Mouse (Mus musculus) forebrain, embryonic 12.5 days (tissue): ENCODE results near the gene B3gnt7. TPM values are rescaled to one million over a fixed set of nuclear protein-coding genes. Genes with fewer than 3 reads are reported as not detected.

Source experiments
- ATAC-seq: fragments of 200-750 bp; cut with Nextera tagmentation; 2 replicates; pipeline ENCODE4 v1.8.0; 2017; ENCODE audit warnings: moderate TSS enrichment; ENCODE audit not compliant: low FRiP score
- H3K27ac ChIP-seq: fragments of 300-500 bp; sonication (generic); 2 replicates; pipeline ENCODE4 v1.5.1; 2016; ENCODE audit warnings: mild to moderate bottlenecking
- H3K27me3 ChIP-seq: fragments of 300-500 bp; sonication (generic); 2 replicates; pipeline ENCODE4 v1.6.1; 2016; ENCODE audit warnings: mild to moderate bottlenecking
- H3K36me3 ChIP-seq: fragments of 300-500 bp; sonication (generic); replicated peaks from 2 replicates; pipeline ENCODE4 v1.6.1; 2016; ENCODE audit warnings: mild to moderate bottlenecking
- H3K4me1 ChIP-seq: fragments of 300-500 bp; sonication (generic); 2 replicates; pipeline ENCODE4 v1.6.1; 2016
- H3K4me2 ChIP-seq: fragments of 300-500 bp; sonication (generic); 2 replicates; pipeline ENCODE4 v1.6.1; 2016; ENCODE audit warnings: mild to moderate bottlenecking, moderate library complexity
- H3K4me3 ChIP-seq: fragments of 300-500 bp; sonication (generic); replicated peaks from 2 replicates; pipeline ENCODE4 v1.5.1; 2016; ENCODE audit warnings: mild to moderate bottlenecking
- H3K9ac ChIP-seq: fragments of 300-500 bp; sonication (generic); 2 replicates; pipeline ENCODE4 v1.6.1; 2016; ENCODE audit warnings: mild to moderate bottlenecking
- H3K9me3 ChIP-seq: fragments of 300-500 bp; sonication (generic); 2 replicates; pipeline ENCODE4 v1.6.1; 2016
- WGBS: fragments of 180-500 bp; shearing (Covaris S2); methylation state at CpG from one replicate; pipeline ENCODE4 v1.1.7; 2016; 5-methylcytosine and 5-hydroxymethylcytosine counted together
- polyA plus RNA-seq: library from polyadenylated mRNA; unstranded; fragments of >200 nt; fragmentation: Nextera tagmentation; extraction: Ambion mirVana; gene quantifications from 2 replicates; pipeline ENCODE4 v1.2.1, GENCODE M21; 2016

The B3gnt7 gene
- polyA plus RNA-seq, 1 experiment from 2014 or later, result 3.0 TPM

DNA sequence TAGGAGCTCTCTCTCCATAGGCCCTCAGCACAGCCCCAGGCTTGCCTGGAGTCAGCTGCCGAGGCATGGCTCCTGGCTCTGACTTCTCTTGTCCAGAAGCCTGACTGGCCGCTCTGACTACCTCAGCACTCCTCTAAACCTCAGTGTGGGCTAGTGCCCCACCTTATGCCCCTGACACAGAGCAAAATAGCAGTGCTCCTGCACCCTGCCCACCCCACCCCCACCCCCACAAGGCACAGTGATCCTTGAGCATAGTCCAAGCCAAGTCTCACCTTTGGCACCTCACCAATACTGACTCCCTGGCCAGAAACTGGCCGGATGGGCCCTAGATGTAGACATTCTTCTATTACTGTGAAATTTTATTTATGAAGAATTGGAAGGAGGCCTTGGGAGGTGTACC, 4.1 kb downstream of the B3gnt7 start:
- no peak for ATAC-seq
- Histone ChIP-seq H3K27me3 (peaks cover 51% of the 10 kb centered on the region), H3K9me3 (no peaks in the 10 kb centered on the region), H3K36me3 (no peaks in the 10 kb centered on the region), H3K4me3 (no peak overlapping the region), H3K27ac (no peak overlapping the region), H3K4me2 (no peak overlapping the region), H3K9ac (no peak overlapping the region), H3K4me1 (peaks cover 24% of the 10 kb centered on the region)
- 86% methylated on average over 3 of the region's 3 CpGs for WGBS

DNA sequence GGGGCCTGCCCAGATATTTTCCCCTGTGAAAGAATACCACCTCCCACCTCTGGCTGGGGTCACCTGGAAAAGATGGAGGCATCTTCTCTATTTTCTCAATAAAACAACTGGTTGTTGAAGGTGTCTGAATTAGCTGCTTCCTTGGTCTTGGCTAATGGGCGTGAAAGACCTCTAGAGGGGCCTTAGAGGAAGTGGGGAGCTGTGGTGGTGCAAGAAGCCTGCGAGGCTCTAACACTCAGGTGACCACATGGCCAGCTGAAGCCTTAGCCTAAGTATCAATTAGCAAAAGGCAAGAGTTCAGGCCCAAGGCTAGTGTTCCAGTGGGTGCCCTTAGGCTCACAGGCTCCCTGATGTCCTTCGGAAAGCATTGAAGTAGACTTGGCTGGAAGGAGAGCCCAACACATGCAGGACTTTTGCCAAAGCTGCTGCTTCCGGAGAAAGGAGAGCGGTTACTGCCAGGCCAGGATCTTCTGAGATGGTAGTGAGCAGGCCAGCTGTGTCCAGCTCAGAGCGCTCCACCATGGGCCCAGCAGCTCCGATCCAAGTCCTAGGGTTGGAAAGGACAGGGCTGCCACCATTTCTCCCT, 4.6 kb downstream of the B3gnt7 start:
- Histone ChIP-seq H3K27ac (no peak overlapping the region), H3K9me3 (no peaks in the 10 kb centered on the region), H3K27me3 (peaks cover 45% of the 10 kb centered on the region), H3K4me1 (peaks cover 24% of the 10 kb centered on the region), H3K9ac (no peak overlapping the region), H3K36me3 (no peaks in the 10 kb centered on the region), H3K4me2 (no peak overlapping the region), H3K4me3 (no peak overlapping the region)
- 90% methylated on average over 7 of the region's 7 CpGs for WGBS
- ATAC-seq, result no peak

DNA sequence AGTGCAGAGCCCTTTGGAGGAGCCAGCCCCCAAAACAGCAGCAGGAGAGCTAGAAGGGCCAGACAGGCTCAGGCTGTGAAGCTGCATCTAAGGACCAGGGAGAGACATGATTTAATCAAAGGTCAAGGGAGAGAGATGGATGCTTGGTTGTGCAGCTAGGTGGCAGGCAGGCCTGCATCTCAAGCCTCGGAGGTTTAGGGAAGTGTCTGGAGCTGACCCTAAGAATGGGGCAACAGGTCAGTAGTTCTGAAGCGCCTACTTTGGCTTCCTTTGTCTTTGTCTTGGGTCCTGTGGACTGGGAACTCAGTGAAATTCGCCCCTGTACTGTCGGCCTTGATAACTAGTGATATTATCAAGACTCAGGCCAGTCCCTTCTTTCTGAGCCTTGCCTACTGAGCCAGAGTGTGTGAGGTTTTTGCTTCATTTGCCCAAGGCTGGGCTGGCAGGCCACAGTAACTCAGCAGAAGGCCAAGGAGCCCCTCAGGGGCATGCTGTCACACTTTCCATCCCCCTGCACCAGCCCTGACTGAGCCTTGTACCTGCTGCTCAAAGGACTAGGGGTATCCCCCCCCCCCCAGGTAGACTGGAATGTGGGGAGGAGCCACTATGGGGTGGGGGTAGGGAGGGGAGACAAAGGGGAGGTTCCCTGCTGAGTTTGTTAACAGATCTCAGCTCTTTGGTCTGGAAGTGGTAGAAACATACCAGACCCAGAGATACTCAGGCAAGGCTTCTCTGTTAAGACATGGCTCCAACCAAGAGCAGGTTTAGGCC, 5.4 kb downstream of the B3gnt7 start:
- H3K27ac ChIP-seq, result no peak overlapping the region
- peaks cover 19% of the 10 kb centered on the region for H3K4me1 ChIP-seq
- no peak overlapping the region for H3K4me3 ChIP-seq
- no peak overlapping the region for H3K4me2 ChIP-seq
- H3K9ac ChIP-seq, result no peak overlapping the region
- no peak for ATAC-seq
- H3K9me3 ChIP-seq, result no peaks in the 10 kb centered on the region
- no peaks in the 10 kb centered on the region for H3K36me3 ChIP-seq
- WGBS, result 33% methylated on average over 4 of the region's 4 CpGs
- H3K27me3 ChIP-seq, result peaks cover 37% of the 10 kb centered on the region

DNA sequence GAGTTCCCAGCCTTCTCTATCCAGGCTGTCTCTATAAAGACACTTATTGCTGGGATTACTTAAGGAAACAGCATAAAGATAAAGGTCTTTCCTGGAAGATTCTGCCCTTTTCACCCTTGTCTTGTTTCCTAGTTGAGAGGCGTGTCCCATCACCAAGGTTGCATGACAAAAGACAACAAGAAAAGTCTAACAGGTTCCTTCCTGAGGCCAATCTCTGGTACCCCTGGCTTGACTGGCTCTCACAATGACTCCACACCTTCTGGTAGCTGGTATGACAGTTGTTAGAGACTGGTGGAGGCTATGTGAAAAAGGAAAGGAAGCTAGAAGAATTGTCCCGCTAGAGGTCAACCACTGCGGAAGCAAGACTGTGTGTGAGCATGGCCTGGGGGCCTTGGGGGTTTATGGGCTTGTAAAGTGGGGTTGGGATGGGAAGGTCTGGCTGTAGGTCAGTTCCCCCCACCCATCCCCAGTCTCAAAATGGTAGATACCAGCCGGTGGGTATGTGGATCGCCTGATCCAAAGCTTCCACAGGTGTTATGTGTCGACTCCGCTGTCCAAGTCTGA, 6.7 kb downstream of the B3gnt7 start:
- H3K9ac ChIP-seq, result no peak overlapping the region
- H3K4me1 ChIP-seq, result peaks cover 11% of the 10 kb centered on the region
- no peak for ATAC-seq
- no peaks in the 10 kb centered on the region for H3K36me3 ChIP-seq
- no peak overlapping the region for H3K27ac ChIP-seq
- no peak overlapping the region for H3K4me3 ChIP-seq
- H3K27me3 ChIP-seq, result peaks cover 29% of the 10 kb centered on the region
- H3K4me2 ChIP-seq, result no peak overlapping the region
- no peaks in the 10 kb centered on the region for H3K9me3 ChIP-seq
- WGBS, result 91% methylated on average over 7 of the region's 7 CpGs

- ATAC-seq, result 0 out of 2 replicates have a peak, but pooled peaks have one; percentile 36
- Histone ChIP-seq H3K27me3 (peaks cover 15% of the 10 kb centered on the region), H3K4me3 (no peak overlapping the region), H3K27ac (no peak overlapping the region), H3K4me1 (peaks cover 11% of the 10 kb centered on the region), H3K36me3 (no peaks in the 10 kb centered on the region), H3K4me2 (peak overlapping the region; percentile 29), H3K9ac (no peak overlapping the region), H3K9me3 (no peaks in the 10 kb centered on the region)
- WGBS, result 13% methylated on average over 15 of the region's 15 CpGs
These were observed 8.1 kb downstream of the B3gnt7 start for GRCm38 (mm10) chr1:86310536-86311310.

GRCm38 (mm10) chr1:86311467-86312005, 8.9 kb downstream of the B3gnt7 start:
- H3K4me3 ChIP-seq, result no peak overlapping the region
- ATAC-seq, result no peak
- WGBS, result 31% methylated on average over 10 of the region's 10 CpGs
- H3K36me3 ChIP-seq, result no peaks in the 10 kb centered on the region
- no peak overlapping the region for H3K9ac ChIP-seq
- H3K27me3 ChIP-seq, result peaks cover 8% of the 10 kb centered on the region; the same call in 1 of the 2 replicates
- H3K9me3 ChIP-seq, result no peaks in the 10 kb centered on the region
- H3K27ac ChIP-seq, result no peak overlapping the region
- peaks cover 11% of the 10 kb centered on the region for H3K4me1 ChIP-seq
- peak overlapping the region; percentile 29; the same call in 1 of the 2 replicates for H3K4me2 ChIP-seq

- 83% methylated on average over 3 of the region's 3 CpGs for WGBS
- Histone ChIP-seq H3K4me1 (peaks cover 11% of the 10 kb centered on the region), H3K4me3 (no peak overlapping the region), H3K9ac (no peak overlapping the region), H3K9me3 (no peaks in the 10 kb centered on the region), H3K27me3 (0 out of 2 replicates have a peak, but pooled peaks cover 5% of the 10 kb centered on the region), H3K36me3 (no peaks in the 10 kb centered on the region), H3K27ac (no peak overlapping the region), H3K4me2 (no peak overlapping the region)
- no peak for ATAC-seq
These were observed 9.6 kb downstream of the B3gnt7 start for GRCm38 (mm10) chr1:86312269-86312668.

GRCm38 (mm10) chr1:86313096-86313771, 10.6 kb downstream of the B3gnt7 start:
- Histone ChIP-seq H3K9me3 (no peaks in the 10 kb centered on the region), H3K27me3 (0 out of 2 replicates have a peak, but pooled peaks cover 5% of the 10 kb centered on the region), H3K4me2 (peak overlapping the region; percentile 27; the same call in 1 of the 2 replicates), H3K27ac (no peak overlapping the region), H3K4me1 (peaks cover 11% of the 10 kb centered on the region), H3K36me3 (no peaks in the 10 kb centered on the region), H3K4me3 (no peak overlapping the region), H3K9ac (no peak overlapping the region)
- 46% methylated on average over 16 of the region's 16 CpGs for WGBS
- no peak for ATAC-seq

GRCm38 (mm10) chr1:86313772-86314125, 11.1 kb downstream of the B3gnt7 start:
- H3K9me3 ChIP-seq, result no peaks in the 10 kb centered on the region
- ATAC-seq, result no peak
- 20% methylated on average over 15 of the region's 15 CpGs for WGBS
- peaks cover 11% of the 10 kb centered on the region for H3K4me1 ChIP-seq
- H3K27ac ChIP-seq, result no peak overlapping the region
- peak overlapping the region; percentile 27; the same call in 1 of the 2 replicates for H3K4me2 ChIP-seq
- H3K36me3 ChIP-seq, result no peaks in the 10 kb centered on the region
- H3K4me3 ChIP-seq, result no peak overlapping the region
- 0 out of 2 replicates have a peak, but pooled peaks cover 5% of the 10 kb centered on the region for H3K27me3 ChIP-seq
- no peak overlapping the region for H3K9ac ChIP-seq

DNA sequence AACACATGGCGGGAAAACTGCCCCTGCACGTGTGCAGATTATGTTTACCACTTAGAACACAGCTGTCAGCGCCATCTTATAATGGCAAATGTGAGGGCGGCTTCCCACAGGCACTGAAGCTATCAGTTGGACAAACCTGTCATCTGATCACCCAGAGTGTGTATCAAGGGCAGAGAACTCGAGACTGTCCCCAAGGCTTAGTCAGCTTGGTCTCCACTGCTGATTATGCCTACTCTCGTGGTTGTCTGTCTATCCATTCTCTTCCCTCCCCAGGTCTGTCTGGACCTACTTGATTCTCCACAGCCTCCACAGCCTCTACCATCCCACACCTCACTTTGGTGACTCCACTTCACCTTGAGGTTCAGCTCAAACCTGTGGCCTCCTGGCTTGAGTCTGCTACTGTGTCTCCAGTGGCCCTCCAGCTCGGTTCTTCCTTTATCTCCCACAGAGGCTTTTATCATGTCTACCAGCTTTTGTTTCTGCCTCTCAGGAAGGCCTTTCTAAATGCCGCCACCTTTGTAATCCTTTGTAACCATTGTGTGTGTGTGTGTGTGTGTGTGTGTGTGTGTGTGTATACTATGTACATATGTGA, 18.3 kb downstream of the B3gnt7 start:
- WGBS, result 85% methylated on average over 7 of the region's 8 CpGs

DNA sequence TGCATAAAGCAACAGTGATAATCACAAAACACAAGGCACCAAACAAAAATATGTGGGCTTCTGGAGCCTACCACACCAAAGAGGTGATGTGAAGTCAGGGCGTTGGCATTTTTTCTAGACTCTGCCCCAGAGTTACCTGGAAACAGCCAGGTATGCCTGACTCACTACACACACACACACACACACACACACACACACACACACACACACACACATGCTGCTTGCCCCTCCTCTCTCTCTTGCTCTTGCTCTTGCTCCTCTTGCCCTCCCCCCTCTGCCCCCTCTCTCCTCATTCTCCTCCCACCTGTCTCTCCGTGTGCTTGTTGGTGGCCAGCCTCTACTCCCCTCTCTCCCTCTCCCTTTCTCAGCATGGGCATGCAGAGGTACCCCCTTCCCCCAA, 33.7 kb downstream of the B3gnt7 start:
- H3K9ac ChIP-seq, result no peak overlapping the region
- no peak overlapping the region for H3K4me2 ChIP-seq
- ATAC-seq, result no peak
- no peaks in the 10 kb centered on the region for H3K9me3 ChIP-seq
- no peak overlapping the region for H3K4me3 ChIP-seq
- H3K4me1 ChIP-seq, result no peaks in the 10 kb centered on the region
- H3K27ac ChIP-seq, result no peak overlapping the region
- H3K27me3 ChIP-seq, result no peaks in the 10 kb centered on the region
- no peaks in the 10 kb centered on the region for H3K36me3 ChIP-seq
- WGBS, result 52% methylated on average over 2 of the region's 2 CpGs

More for the DNA sequence above, 18.3 kb downstream of the B3gnt7 start:
- H3K27ac ChIP-seq, result no peak overlapping the region
- H3K9me3 ChIP-seq, result no peaks in the 10 kb centered on the region
- H3K9ac ChIP-seq, result no peak overlapping the region
- no peaks in the 10 kb centered on the region for H3K36me3 ChIP-seq
- H3K4me2 ChIP-seq, result no peak overlapping the region
- no peak for ATAC-seq
- no peaks in the 10 kb centered on the region for H3K27me3 ChIP-seq
- no peaks in the 10 kb centered on the region for H3K4me1 ChIP-seq
- no peak overlapping the region for H3K4me3 ChIP-seq
